Mouse (Mus musculus): ENCODE data around the gene Il16. TPM values are rescaled to one million over a fixed set of nuclear protein-coding genes. Genes with fewer than 3 reads are reported as not detected.
A peak's percentile ranks its signal among the peaks of the same experiment; 100 is the strongest.

Il16 gene
- polyA plus RNA-seq, 1 experiment = not detected

DNA sequence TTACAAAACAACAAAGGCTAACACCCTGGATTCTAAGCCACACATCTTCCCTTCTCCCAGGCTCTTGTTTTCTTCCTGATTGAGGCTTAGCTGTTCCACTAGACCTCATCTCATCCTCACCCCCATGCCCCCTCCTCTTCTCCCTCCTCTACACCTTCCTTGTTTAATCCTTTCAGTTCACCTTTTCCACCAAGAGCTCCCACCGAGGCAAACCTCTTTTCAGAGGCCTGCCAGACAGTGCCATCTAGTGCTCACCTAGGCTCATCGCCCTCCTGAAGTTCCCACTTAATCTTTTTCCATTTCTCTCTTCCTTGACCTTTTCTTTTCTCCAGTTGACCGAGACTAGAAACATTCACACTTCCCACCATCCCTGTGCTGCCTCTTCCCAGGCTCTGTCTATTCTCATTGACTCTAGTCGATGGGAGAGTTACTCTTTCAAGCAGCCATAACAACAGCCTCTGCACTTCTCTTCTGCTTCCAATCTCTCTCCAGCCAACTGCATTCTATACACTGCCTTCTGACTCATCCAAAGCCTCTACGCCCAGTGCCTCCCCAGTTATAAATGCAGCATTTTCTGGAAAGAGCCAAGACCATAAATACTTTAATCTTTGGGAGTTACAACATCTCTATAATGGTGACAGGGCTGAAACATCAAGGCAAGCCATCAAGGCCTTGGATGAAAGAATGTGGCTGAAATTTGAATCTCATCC lies 69.8 kb downstream of the Il16 start:
- H3K4me1 ChIP-seq (ENCODE audit: control insufficient read depth, insufficient read depth, low read length) = no peaks in the 10 kb centered on the region
- no peak overlapping the region for H3K27ac ChIP-seq (ENCODE audit: insufficient read depth, low read depth, low read length)
- TF ChIP-seq POLR2A (IDR thresholded peaks at IDR 0.05; ENCODE audit: insufficient read depth, low read depth, low read length) (no peak), CTCF (IDR thresholded peaks at IDR 0.05; ENCODE audit: insufficient read depth, low read depth, low read length) (peak; percentile 60)
- WGBS = 23% methylated on average over 5 of the region's 5 CpGs
- no peak overlapping the region for H3K4me3 ChIP-seq (ENCODE audit: insufficient read depth, low read depth, low read length)

DNA sequence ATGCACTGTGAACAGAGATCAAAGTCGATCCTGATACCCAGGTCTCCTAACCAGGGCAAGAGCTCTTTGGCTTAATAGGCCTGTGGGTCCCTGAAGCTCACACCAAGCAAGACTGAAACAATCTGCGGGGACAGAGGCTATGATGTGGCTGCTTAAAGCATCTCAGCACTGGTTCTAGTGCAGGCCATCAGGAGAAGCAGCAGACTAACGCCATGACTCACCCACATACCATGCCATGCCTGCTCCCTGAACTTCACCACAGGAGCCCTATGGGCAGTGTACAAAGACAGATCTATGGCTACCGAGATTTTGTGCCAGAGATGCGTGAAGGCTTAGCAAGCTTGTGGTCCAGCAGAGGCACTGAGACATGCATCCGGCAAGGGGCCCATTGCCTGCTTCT lies 74.0 kb downstream of the Il16 start:
- TF ChIP-seq POLR2A (IDR thresholded peaks at IDR 0.05; ENCODE audit: insufficient read depth, low read depth, low read length) = no peak
- 90% methylated on average over 6 of the region's 6 CpGs for WGBS
- H3K27ac ChIP-seq (ENCODE audit: insufficient read depth, low read depth, low read length) = no peak overlapping the region
- no peaks in the 10 kb centered on the region for H3K4me1 ChIP-seq (ENCODE audit: control insufficient read depth, insufficient read depth, low read length)
- H3K4me3 ChIP-seq (ENCODE audit: insufficient read depth, low read depth, low read length) = no peak overlapping the region

DNA sequence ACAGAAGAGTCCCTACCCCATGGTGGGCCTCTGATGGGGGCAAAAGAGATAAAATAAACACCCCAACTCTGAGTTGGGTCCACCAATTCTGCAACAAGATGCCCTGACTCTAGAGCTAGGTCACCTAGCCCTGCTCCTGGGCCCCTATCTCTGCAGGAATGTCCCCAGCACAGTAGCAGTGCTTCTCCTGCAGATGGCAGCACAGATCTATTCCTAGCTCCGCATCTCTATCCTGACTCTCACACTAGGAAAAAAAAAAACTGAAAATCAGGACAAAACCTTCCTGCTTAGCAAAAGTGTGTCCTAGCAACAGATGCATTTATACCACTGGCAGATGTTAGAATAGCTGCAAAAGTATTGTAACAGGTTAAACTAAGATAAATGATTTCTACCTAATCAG lies 76.8 kb downstream of the Il16 start:
- Histone ChIP-seq H3K4me3 (ENCODE audit: insufficient read depth, low read depth, low read length) (no peak overlapping the region), H3K27ac (ENCODE audit: insufficient read depth, low read depth, low read length) (no peak overlapping the region), H3K4me1 (ENCODE audit: control insufficient read depth, insufficient read depth, low read length) (no peaks in the 10 kb centered on the region)
- WGBS = 16% methylated on average over 1 of the region's 1 CpGs
- TF ChIP-seq POLR2A (IDR thresholded peaks at IDR 0.05; ENCODE audit: insufficient read depth, low read depth, low read length) = no peak
- TF ChIP-seq CTCF (IDR thresholded peaks at IDR 0.05; ENCODE audit: insufficient read depth, low read depth, low read length) = 0 out of 2 replicates have a peak, but pooled peaks have one; percentile 18

DNA sequence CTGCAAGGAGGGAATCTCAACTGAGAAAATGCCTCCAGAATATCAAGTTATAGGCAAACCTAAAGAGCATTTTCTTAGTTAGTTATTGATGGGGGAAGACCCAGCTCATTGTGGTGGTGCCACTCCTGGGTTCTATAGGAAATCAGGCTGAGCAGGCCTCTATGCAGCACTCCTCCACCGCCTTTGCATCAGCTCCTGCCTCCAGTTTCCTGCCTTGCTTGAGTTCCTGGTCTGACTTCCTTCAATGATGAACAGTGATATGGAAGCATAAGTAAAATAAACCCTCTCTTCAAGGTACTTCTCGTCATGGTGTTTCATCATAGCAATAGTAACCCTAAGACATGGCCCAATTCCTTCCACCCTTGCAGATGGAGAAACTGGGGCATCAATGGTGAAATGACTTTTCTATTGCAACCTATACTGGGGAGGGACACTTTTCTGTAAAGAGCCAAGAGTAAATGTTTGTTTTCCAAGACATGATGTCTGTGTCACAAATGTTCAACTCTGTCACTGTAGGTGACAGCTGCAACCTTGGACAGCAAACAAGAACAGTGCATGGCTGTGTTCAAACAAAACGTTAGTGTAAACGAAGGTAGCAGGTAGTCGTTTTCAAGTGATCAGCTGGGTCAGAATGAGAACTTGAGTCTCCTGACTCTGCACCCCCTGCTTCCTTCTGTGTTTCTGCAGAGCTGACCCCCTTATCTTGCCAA lies 77.4 kb downstream of the Il16 start:
- no peak overlapping the region for H3K4me3 ChIP-seq (ENCODE audit: insufficient read depth, low read depth, low read length)
- no peak overlapping the region for H3K27ac ChIP-seq (ENCODE audit: insufficient read depth, low read depth, low read length)
- WGBS = 90% methylated on average over 5 of the region's 5 CpGs
- TF ChIP-seq POLR2A (IDR thresholded peaks at IDR 0.05; ENCODE audit: insufficient read depth, low read depth, low read length) = no peak
- TF ChIP-seq CTCF (IDR thresholded peaks at IDR 0.05; ENCODE audit: insufficient read depth, low read depth, low read length) = no peak
- H3K4me1 ChIP-seq (ENCODE audit: control insufficient read depth, insufficient read depth, low read length) = no peaks in the 10 kb centered on the region

DNA sequence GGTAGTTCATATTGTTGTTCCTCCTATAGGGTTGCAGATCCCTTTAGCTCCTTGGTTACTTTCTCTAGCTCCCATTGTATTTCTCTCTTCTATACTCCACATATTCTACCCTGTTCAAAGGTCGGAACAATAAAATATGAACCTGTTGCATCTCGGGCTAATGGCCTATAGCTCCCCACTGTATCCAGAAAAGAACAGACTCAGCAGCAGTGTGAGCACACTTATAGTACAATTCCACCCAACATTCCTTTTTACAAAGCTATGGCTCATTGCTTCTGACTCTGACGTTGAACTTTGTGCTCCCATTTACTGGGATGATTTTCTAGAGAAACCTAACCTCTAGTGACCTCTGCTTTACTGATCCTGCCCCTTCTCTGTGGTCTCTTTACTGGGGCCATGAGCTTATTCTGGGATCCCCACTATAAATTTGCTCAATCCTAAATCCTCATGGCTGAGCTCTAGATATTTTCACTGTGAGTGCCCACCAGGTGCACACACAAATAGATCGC lies 79.4 kb downstream of the Il16 start:
- H3K4me1 ChIP-seq (ENCODE audit: control insufficient read depth, insufficient read depth, low read length) = no peaks in the 10 kb centered on the region
- H3K4me3 ChIP-seq (ENCODE audit: insufficient read depth, low read depth, low read length) = no peak overlapping the region
- WGBS = 91% methylated on average over 4 of the region's 4 CpGs
- no peak overlapping the region for H3K27ac ChIP-seq (ENCODE audit: insufficient read depth, low read depth, low read length)
- TF ChIP-seq CTCF (IDR thresholded peaks at IDR 0.05; ENCODE audit: insufficient read depth, low read depth, low read length) = no peak
- TF ChIP-seq POLR2A (IDR thresholded peaks at IDR 0.05; ENCODE audit: insufficient read depth, low read depth, low read length) = no peak

DNA sequence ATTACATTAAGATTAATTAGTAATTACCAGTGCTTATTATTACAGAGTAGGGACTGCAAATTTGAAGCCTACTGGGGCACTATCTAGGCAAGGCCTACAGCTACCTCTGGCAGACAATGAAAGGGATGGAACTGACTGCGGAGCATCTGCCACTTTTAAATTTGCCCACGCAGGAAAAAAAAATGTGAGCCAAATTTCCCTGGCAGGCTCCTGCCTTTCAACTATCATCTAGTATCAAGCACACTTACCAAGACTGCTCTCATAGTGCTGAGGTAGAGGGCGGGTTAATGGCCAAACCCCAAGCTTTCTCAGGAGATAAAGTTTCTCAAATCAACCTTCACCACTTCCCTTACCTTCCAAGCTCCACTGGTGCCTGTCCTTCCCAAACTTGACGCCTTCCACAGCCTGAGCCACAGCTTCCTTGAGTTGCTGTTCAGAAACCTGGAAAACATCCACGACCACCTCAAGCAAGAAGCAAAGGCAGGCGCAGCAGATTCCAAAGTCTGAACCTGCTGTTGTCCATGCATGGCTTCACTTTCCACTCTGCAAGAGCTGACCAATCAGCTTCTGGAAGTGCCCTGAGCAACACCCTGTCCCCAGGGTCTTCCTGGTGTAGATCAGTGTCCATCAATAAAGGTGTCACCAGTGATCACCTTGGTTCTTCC lies 82.7 kb downstream of the Il16 start:
- Histone ChIP-seq H3K27ac (ENCODE audit: insufficient read depth, low read depth, low read length) (no peak overlapping the region), H3K4me3 (ENCODE audit: insufficient read depth, low read depth, low read length) (no peak overlapping the region), H3K4me1 (ENCODE audit: control insufficient read depth, insufficient read depth, low read length) (no peaks in the 10 kb centered on the region)
- no peak for TF ChIP-seq POLR2A (IDR thresholded peaks at IDR 0.05; ENCODE audit: insufficient read depth, low read depth, low read length)
- TF ChIP-seq CTCF (IDR thresholded peaks at IDR 0.05; ENCODE audit: insufficient read depth, low read depth, low read length) = no peak
- WGBS = 75% methylated on average over 6 of the region's 6 CpGs

DNA sequence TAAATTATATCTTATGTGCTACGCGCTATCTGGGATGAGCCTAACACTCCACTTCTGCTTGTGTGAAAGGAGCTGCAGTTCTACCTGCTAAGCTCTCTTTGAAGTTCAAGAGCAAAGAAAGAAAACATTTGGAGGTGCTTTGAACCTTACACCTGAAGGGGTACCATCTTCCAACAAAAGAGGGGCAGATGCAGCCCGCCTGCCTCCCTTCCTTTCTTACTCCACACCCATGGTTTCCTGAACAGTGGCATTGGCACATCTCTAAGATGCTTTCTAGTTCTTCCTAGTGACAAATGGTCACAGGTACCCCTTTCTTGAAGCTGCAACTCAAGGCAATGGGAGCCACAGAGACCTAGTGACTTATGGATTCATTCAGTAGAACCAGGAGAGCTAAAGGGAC lies 83.8 kb downstream of the Il16 start:
- Histone ChIP-seq H3K27ac (ENCODE audit: insufficient read depth, low read depth, low read length) (no peak overlapping the region), H3K4me1 (ENCODE audit: control insufficient read depth, insufficient read depth, low read length) (no peaks in the 10 kb centered on the region), H3K4me3 (ENCODE audit: insufficient read depth, low read depth, low read length) (no peak overlapping the region)
- no peak for TF ChIP-seq POLR2A (IDR thresholded peaks at IDR 0.05; ENCODE audit: insufficient read depth, low read depth, low read length)
- no peak for TF ChIP-seq CTCF (IDR thresholded peaks at IDR 0.05; ENCODE audit: insufficient read depth, low read depth, low read length)
- 94% methylated on average over 3 of the region's 3 CpGs for WGBS

DNA sequence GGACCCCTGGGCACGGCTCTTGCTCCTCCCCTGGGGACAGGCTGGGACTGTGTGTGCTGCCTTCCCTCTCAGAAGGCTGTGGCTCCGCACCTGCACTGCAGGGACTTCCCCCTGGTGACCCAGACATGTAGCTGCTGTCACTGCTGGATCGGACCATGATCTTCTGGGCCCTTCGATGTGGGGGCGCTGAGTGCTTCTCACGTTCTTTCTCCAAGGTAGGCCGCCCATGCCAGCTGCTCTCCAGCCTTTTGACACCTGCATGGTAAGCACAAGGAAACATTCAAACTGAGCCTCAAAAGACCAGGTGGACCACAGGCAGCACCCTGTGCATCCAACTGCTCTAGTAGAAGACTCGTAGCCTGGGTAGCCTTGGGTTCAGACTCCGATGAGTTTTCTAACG lies 84.5 kb downstream of the Il16 start:
- no peak overlapping the region for H3K27ac ChIP-seq (ENCODE audit: insufficient read depth, low read depth, low read length)
- no peaks in the 10 kb centered on the region for H3K4me1 ChIP-seq (ENCODE audit: control insufficient read depth, insufficient read depth, low read length)
- 94% methylated on average over 10 of the region's 10 CpGs for WGBS
- H3K4me3 ChIP-seq (ENCODE audit: insufficient read depth, low read depth, low read length) = no peak overlapping the region
- TF ChIP-seq CTCF (IDR thresholded peaks at IDR 0.05; ENCODE audit: insufficient read depth, low read depth, low read length) (no peak), POLR2A (IDR thresholded peaks at IDR 0.05; ENCODE audit: insufficient read depth, low read depth, low read length) (no peak)

DNA sequence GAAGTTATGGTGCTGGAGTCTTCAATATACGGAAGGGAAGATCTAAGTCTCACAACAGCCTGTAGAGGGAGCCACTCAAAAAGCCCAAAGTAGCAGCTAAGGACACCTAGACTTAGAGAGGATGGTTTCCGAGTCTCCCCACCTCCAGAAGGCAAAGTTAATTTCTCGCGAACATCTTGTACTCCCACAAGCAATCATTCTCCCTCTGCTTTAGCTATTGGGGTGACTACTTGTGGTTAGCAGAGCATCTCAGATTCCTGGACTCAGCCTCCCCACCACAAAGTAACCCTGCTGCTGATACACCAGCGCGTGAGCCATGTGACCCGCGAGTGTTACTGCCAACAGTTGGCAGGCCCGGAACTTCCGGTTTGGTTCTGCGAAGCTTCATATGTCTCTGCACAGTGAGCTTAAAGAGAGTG lies 85.2 kb downstream of the Il16 start:
- no peak for TF ChIP-seq CTCF (IDR thresholded peaks at IDR 0.05; ENCODE audit: insufficient read depth, low read depth, low read length)
- TF ChIP-seq POLR2A (IDR thresholded peaks at IDR 0.05; ENCODE audit: insufficient read depth, low read depth, low read length) = no peak
- H3K27ac ChIP-seq (ENCODE audit: insufficient read depth, low read depth, low read length) = no peak overlapping the region
- H3K4me3 ChIP-seq (ENCODE audit: insufficient read depth, low read depth, low read length) = no peak overlapping the region
- no peaks in the 10 kb centered on the region for H3K4me1 ChIP-seq (ENCODE audit: control insufficient read depth, insufficient read depth, low read length)
- 93% methylated on average over 11 of the region's 11 CpGs for WGBS
